Mouse (Mus musculus) heart, adult 2 months (tissue): ENCODE measurements around the gene Il9r. TPM values are rescaled to one million over a fixed set of nuclear protein-coding genes. Genes with fewer than 3 reads are reported as not detected.
A peak's percentile ranks its signal among the peaks of the same experiment; 100 is the strongest.

Experiments used
- DNase-seq, 2 experiments: peaks; one replicate each; pipeline ENCODE4 v3.0.0; 2021
- H3K27ac ChIP-seq: fragments of 200-600 bp; 2 replicates; pipeline ENCODE4 v1.8.1; 2022
- H3K27me3 ChIP-seq: fragments of 200-500 bp; 2 replicates; pipeline ENCODE4 v1.6.1; 2012; ENCODE audit warnings: mild to moderate bottlenecking, low read length, inconsistent platforms, mixed read lengths; ENCODE audit not compliant: control insufficient read depth, insufficient read depth
- H3K36me3 ChIP-seq: fragments of 200-500 bp; 2 replicates; pipeline ENCODE4 v1.6.1; 2012; ENCODE audit warnings: low read length, inconsistent platforms; ENCODE audit not compliant: control insufficient read depth, insufficient read depth
- H3K4me1 ChIP-seq: fragments of 200-500 bp; 2 replicates; pipeline ENCODE4 v1.6.1; 2011; ENCODE audit warnings: low read length; ENCODE audit not compliant: control insufficient read depth, insufficient read depth
- H3K4me3 ChIP-seq: fragments of 200-600 bp; 2 replicates; pipeline ENCODE4 v1.8.1; 2022
- H3K79me2 ChIP-seq: fragments of 200-500 bp; replicated peaks from 2 replicates; pipeline ENCODE4 v1.6.1; 2012; ENCODE audit warnings: mild to moderate bottlenecking, inconsistent platforms, low read length, moderate library complexity, mixed read lengths; ENCODE audit not compliant: control insufficient read depth, insufficient read depth
- H3K9ac ChIP-seq: fragments of 200-500 bp; 2 replicates; pipeline ENCODE4 v1.6.1; 2012; ENCODE audit warnings: low read depth, mild to moderate bottlenecking, control low read depth, inconsistent platforms, low read length, mixed read lengths
- CTCF ChIP-seq: fragments of 200-600 bp; IDR thresholded peaks from 2 replicates; pipeline ENCODE4 v1.8.1; 2022; ENCODE audit warnings: antibody characterized with exemption, mild to moderate bottlenecking, moderate library complexity
- EP300 ChIP-seq: fragments of 200-500 bp; IDR thresholded peaks from 2 replicates; pipeline ENCODE4 v1.6.1; 2011; ENCODE audit warnings: low read depth, low read length, control low read depth; ENCODE audit not compliant: insufficient read depth
- POLR2A ChIP-seq: fragments of 200-500 bp; IDR thresholded peaks from 2 replicates; pipeline ENCODE4 v1.6.1; 2011; ENCODE audit warnings: mild to moderate bottlenecking, low read depth, low read length, control low read depth; ENCODE audit not compliant: insufficient read depth
- WGBS: fragments of 180-500 bp; shearing (Covaris S2); methylation state at CpG from one replicate; pipeline ENCODE4 v1.1.7; 2018; 5-methylcytosine and 5-hydroxymethylcytosine counted together
- intact Hi-C: fragments of 180-260 bp; cut with DNase I; formaldehyde crosslinking; loops from one replicate; pipeline ENCODE4 v1.15.1; 2025
- polyA plus RNA-seq: library from polyadenylated mRNA; depleted of rRNA; stranded (reverse); fragments of >200 nt; gene quantifications from 2 replicates; pipeline ENCODE4 v1.2.3, GENCODE M21; 2012
- total RNA-seq, 2 experiments: library from RNA; stranded (reverse); gene quantifications; 2 replicates each; pipeline ENCODE4 v1.2.3; 2021

The Il9r gene
- total and polyA plus RNA-seq, 3 experiments, result 0.37 TPM; not detected in 2

- intact Hi-C loops, result no loop called here
- TF ChIP-seq CTCF (no peak), EP300 (no peak)
- H3K4me1 ChIP-seq, result no peaks in the 10 kb centered on the region
Observed at GRCm38 (mm10) chr11:32157791-32158594, 42.1 kb downstream of the Il9r start.

GRCm38 (mm10) chr11:32156854-32157630 lies 43.0 kb downstream of the Il9r start:
- Histone ChIP-seq H3K4me1 (no peaks in the 10 kb centered on the region), H3K79me2 (no peaks in the 10 kb centered on the region), H3K36me3 (no peaks in the 10 kb centered on the region), H3K4me3 (no peak overlapping the region), H3K9ac (no peak overlapping the region), H3K27me3 (no peaks in the 10 kb centered on the region), H3K27ac (no peak overlapping the region)
- WGBS, result 73% methylated on average over 7 of the region's 7 CpGs
- intact Hi-C loops, result no loop called here
- TF ChIP-seq EP300 (no peak), CTCF (no peak), POLR2A (no peak)
- DNase-seq, result no peak

More at GRCm38 (mm10) chr11:32157791-32158594, 42.1 kb downstream of the Il9r start:
- no peak overlapping the region for H3K9ac ChIP-seq
- no peak for DNase-seq
- H3K4me3 ChIP-seq, result no peak overlapping the region
- no peaks in the 10 kb centered on the region for H3K27me3 ChIP-seq
- H3K79me2 ChIP-seq, result no peaks in the 10 kb centered on the region
- H3K36me3 ChIP-seq, result no peaks in the 10 kb centered on the region
- 64% methylated on average over 18 of the region's 18 CpGs for WGBS
- no peak overlapping the region for H3K27ac ChIP-seq

DNA sequence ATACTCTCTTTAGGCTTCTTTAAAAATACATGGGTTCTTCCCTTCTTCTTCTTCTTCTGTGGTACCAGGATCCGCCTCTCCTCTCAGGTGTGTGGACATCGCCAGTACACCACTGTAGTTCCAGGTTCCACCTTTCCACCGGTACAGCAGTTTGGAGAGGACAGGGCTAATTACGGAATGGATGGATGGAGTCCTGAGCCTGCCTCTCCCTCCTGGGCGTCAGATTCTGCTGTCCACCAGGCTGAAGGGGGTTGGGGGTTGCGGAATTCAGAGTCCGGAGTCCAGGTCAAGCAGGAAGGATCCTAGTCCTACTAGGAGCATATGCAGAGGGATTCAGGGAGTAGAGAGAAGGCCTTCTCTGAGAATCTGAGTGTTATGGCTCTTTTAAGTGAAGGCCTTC lies 46.9 kb downstream of the Il9r start:
- Histone ChIP-seq H3K4me1 (no peaks in the 10 kb centered on the region), H3K27ac (no peak overlapping the region), H3K9ac (no peak overlapping the region), H3K4me3 (no peak overlapping the region), H3K79me2 (no peaks in the 10 kb centered on the region), H3K27me3 (no peaks in the 10 kb centered on the region), H3K36me3 (no peaks in the 10 kb centered on the region)
- TF ChIP-seq POLR2A (no peak), EP300 (no peak), CTCF (no peak)
- no peak for DNase-seq
- 89% methylated on average over 7 of the region's 7 CpGs for WGBS
- intact Hi-C loops, result no loop called here

- no peaks in the 10 kb centered on the region for H3K79me2 ChIP-seq
- no peaks in the 10 kb centered on the region for H3K27me3 ChIP-seq
- no peak overlapping the region for H3K9ac ChIP-seq
- no peak for DNase-seq
- no peak overlapping the region for H3K27ac ChIP-seq
- intact Hi-C loops, result no loop called here
- no peak overlapping the region for H3K4me3 ChIP-seq
- peak; percentile 55 for TF ChIP-seq CTCF
- TF ChIP-seq EP300, result no peak
- no peaks in the 10 kb centered on the region for H3K4me1 ChIP-seq
- no peaks in the 10 kb centered on the region for H3K36me3 ChIP-seq
Observed at GRCm38 (mm10) chr11:32152814-32153213, 47.3 kb downstream of the Il9r start.

DNA sequence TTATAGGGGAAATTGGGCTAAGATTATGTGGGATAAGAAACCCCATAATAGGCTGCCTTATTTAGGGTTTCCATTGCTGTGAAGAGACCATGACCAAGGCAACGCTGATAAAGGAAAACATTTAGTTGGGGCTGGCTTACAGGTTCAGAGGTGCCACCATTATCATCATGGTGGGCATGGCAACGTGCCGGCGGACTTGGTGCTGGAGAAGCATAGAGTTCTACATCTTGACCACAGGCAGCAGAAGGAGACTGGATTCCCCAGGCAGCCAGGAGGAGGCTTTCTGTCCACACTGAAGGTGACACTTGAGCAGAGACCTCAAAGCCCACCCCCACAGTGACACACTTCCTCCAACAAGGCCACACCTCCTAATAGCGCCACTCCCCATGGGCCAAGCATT lies 48.8 kb downstream of the Il9r start:
- no peak overlapping the region for H3K9ac ChIP-seq
- intact Hi-C loops, result no loop called here
- no peak overlapping the region for H3K4me3 ChIP-seq
- H3K79me2 ChIP-seq, result no peaks in the 10 kb centered on the region
- DNase-seq, result no peak
- TF ChIP-seq POLR2A (no peak), EP300 (no peak), CTCF (no peak)
- no peaks in the 10 kb centered on the region for H3K36me3 ChIP-seq
- H3K27ac ChIP-seq, result no peak overlapping the region
- H3K4me1 ChIP-seq, result no peaks in the 10 kb centered on the region
- 93% methylated on average over 5 of the region's 5 CpGs for WGBS
- no peaks in the 10 kb centered on the region for H3K27me3 ChIP-seq

DNA sequence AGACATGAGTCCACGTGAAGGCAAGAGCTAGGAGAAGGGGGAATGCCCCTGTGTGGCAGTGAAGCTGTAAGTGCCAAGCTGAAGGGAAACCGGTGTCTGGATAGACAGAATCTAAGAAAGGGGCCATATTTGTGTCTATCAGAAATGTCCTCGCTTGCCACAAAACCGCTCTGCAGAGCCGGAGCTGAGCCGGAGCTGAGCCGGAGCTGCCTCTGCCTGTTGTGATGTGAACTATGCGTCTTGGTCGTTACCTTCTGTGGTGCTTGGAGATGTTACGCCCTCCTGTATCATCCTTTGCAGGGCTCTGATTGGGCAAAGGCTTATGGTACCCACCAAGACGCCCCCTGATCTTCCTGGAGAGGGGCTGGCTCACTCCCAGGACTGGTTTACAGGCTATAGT lies 50.5 kb downstream of the Il9r start:
- Histone ChIP-seq H3K27me3 (no peaks in the 10 kb centered on the region), H3K27ac (no peak overlapping the region), H3K36me3 (no peaks in the 10 kb centered on the region), H3K4me3 (no peak overlapping the region), H3K9ac (no peak overlapping the region), H3K4me1 (no peaks in the 10 kb centered on the region), H3K79me2 (no peaks in the 10 kb centered on the region)
- intact Hi-C loops, result no loop called here
- TF ChIP-seq EP300 (no peak), CTCF (no peak), POLR2A (no peak)
- 75% methylated on average over 11 of the region's 11 CpGs for WGBS
- DNase-seq, result no peak
